ENCODE assay signal across 9 mouse cellular contexts in the genomic region with DNA sequence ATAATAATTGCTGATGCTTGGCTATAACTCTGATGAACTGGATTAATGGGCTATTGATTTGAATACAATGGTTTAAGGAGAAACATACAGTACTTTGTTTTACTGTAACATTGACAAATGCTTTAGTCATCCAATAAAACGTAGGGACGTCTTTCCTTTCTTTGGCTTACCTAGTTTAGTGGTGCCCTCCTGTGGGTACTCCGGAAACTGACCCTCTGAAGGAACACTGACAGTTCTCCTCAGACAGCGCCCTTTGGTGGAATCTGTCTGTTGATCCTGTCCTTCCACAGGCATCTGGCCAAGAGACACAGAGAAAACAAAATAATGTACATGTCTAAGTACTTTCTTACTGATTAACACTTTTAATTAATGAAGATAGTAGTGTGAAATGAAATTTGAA.
DNase-seq lines count a peak whose midpoint lies in the region; ATAC-seq and TF ChIP-seq lines count a peak whose summit lies in the region.
"Had no signal": no experiment of that assay in that cellular context is flagged by ENCODE, and none has a peak within 500 bp of the region (broad histone marks: within the 10 kb centered on the region; RNA-seq: fewer than 3 reads in every experiment).

No protein-coding gene starts in this region.

- TF ChIP-seq CTCF in gastrocnemius, adult 2 months (IDR thresholded peaks at IDR 0.05) = peak; percentile 56
- no peak for TF ChIP-seq CTCF in thymus, adult 2 months (IDR thresholded peaks at IDR 0.05; ENCODE audit: borderline replicate concordance, control insufficient read depth, extremely low read depth, insufficient read depth, low read length, poor library complexity)
- peak; percentile 55 for TF ChIP-seq CTCF in lung, embryonic 14.5 days (IDR thresholded peaks at IDR 0.05; ENCODE audit: low read depth)

- ATAC-seq in hindbrain, embryonic 14.5 days (ENCODE audit: low FRiP score) = no peak
- no peak for ATAC-seq in lung, embryonic 14.5 days (ENCODE audit: insufficient read depth)
- no peak for ATAC-seq in CD4-positive, CD25-positive, alpha-beta regulatory T cell, adult 4 months

- no peak overlapping the region for H3K9ac ChIP-seq in hindbrain, embryonic 14.5 days
- H3K9ac ChIP-seq in lung, embryonic 14.5 days = no peak overlapping the region

- no peak overlapping the region for H3K4me2 ChIP-seq in hindbrain, embryonic 14.5 days (replicated peaks)
- H3K4me2 ChIP-seq in lung, embryonic 14.5 days = no peak overlapping the region

- no peak for TF ChIP-seq POLR2A in thymus, adult 2 months (IDR thresholded peaks at IDR 0.05; ENCODE audit: control insufficient read depth, extremely low read depth, insufficient read depth, low read length, poor library complexity)

- no peaks in the 10 kb centered on the region for H3K36me3 ChIP-seq in thymus, adult 2 months (ENCODE audit: control insufficient read depth, insufficient read depth, low read length)
- H3K36me3 ChIP-seq in hindbrain, embryonic 14.5 days (replicated peaks; ENCODE audit: control insufficient read depth, insufficient read depth) = no peaks in the 10 kb centered on the region
- H3K36me3 ChIP-seq in lung, embryonic 14.5 days (ENCODE audit: insufficient read depth) = no peaks in the 10 kb centered on the region

- H3K9me3 ChIP-seq in hindbrain, embryonic 14.5 days (ENCODE audit: control insufficient read depth, low read length) = no peaks in the 10 kb centered on the region
- no peaks in the 10 kb centered on the region for H3K9me3 ChIP-seq in lung, embryonic 14.5 days (ENCODE audit: low read depth, low read length)

- H3K27me3 ChIP-seq in thymus, adult 2 months (ENCODE audit: control insufficient read depth, insufficient read depth, low read length) = no peaks in the 10 kb centered on the region
- H3K27me3 ChIP-seq in hindbrain, embryonic 14.5 days (ENCODE audit: control insufficient read depth, insufficient read depth, low read length) = no peaks in the 10 kb centered on the region
- H3K27me3 ChIP-seq in lung, embryonic 14.5 days (ENCODE audit: insufficient read depth, low read length) = no peaks in the 10 kb centered on the region

- WGBS in thymus, adult 2 months = 58% methylated on average over 4 of the region's 4 CpGs
- 14% methylated on average over 4 of the region's 4 CpGs for WGBS in hindbrain, embryonic 14.5 days
- WGBS in lung, embryonic 14.5 days = 14% methylated on average over 4 of the region's 4 CpGs

- intact Hi-C loops in gastrocnemius, adult 2 months (cut with DNase I) = loop anchor here (10.0 kb wide), 1 partner anchor 372 kb away; no protein-coding TSS in a partner anchor

- no peak overlapping the region for H3K4me3 ChIP-seq in gastrocnemius, adult 2 months
- H3K4me3 ChIP-seq in thymus, adult 2 months (ENCODE audit: control insufficient read depth, insufficient read depth, low read length) = no peak overlapping the region
- H3K4me3 ChIP-seq in hindbrain, embryonic 14.5 days (replicated peaks; ENCODE audit: low read length) = no peak overlapping the region
- no peak overlapping the region for H3K4me3 ChIP-seq in lung, embryonic 14.5 days (ENCODE audit: low read depth, low read length)

- no peaks in the 10 kb centered on the region for H3K4me1 ChIP-seq in thymus, adult 2 months (replicated peaks; ENCODE audit: control insufficient read depth, insufficient read depth, low read length)
- no peaks in the 10 kb centered on the region for H3K4me1 ChIP-seq in hindbrain, embryonic 14.5 days (replicated peaks; ENCODE audit: control insufficient read depth, insufficient read depth, low read length)
- no peaks in the 10 kb centered on the region for H3K4me1 ChIP-seq in lung, embryonic 14.5 days (ENCODE audit: insufficient read depth)

- DNase-seq in gastrocnemius, adult 2 months = peak; percentile 25
- no peak for DNase-seq in gastrocnemius, adult 8-10 months (ENCODE audit: low spot score in 2 of 2)
- DNase-seq in thymus, adult 2 months = peak; percentile 3
- DNase-seq in thymus, postnatal 25 days = no peak
- DNase-seq in cerebellum, adult 9-10 months = peak; percentile 31
- DNase-seq in hindbrain, embryonic 14.5 days (ENCODE audit: low spot score) = peak; percentile 67
- DNase-seq in lung, embryonic 14.5 days = peak; percentile 66

- H3K27ac ChIP-seq in gastrocnemius, adult 2 months = no peak overlapping the region
- no peak overlapping the region for H3K27ac ChIP-seq in thymus, adult 2 months (ENCODE audit: control insufficient read depth, insufficient read depth, low read length)
- H3K27ac ChIP-seq in hindbrain, embryonic 14.5 days = no peak overlapping the region
- H3K27ac ChIP-seq in lung, embryonic 14.5 days (ENCODE audit: low read depth) = no peak overlapping the region
- H3K27ac ChIP-seq: macrophage had no signal

Comparison
In these comparisons a context has a peak if more than half of its experiments do, and no peak if none do; other contexts are left out.
1. DNase-seq: peak in gastrocnemius, adult 2 months (single experiment), thymus, adult 2 months (single experiment), cerebellum, adult 9-10 months (single experiment), hindbrain, embryonic 14.5 days (single experiment) and lung, embryonic 14.5 days (single experiment); none in gastrocnemius, adult 8-10 months (0 of 2) and thymus, postnatal 25 days (single experiment).